Mouse (Mus musculus): ENCODE data around the gene Cycs. TPM values are rescaled to one million over a fixed set of nuclear protein-coding genes. Genes with fewer than 3 reads are reported as not detected.

The Cycs gene
- total RNA-seq, 2 experiments from 2014 or later: 45.4 to 46.7 TPM

DNA sequence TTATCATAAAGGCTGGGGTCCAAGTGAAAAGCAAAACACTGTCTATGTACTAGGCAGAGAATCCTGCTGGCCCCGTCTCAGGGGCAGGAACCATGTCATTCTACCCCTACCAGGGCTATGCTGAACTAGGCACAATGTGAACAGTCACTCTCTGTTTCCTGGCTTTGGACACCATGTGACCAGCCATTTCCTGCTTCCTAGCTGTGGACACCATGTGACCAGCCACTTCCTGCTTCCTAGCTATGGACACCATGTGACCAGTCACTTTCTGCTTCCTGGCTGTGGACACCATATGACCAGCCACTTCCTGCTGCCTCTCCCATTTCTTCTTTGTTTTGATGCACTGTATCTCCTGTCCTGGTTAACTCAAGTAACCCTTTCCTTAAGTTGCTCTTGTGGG is 23.8 kb downstream of the Cycs start:
- no peak for DNase-seq

- no peak for DNase-seq
These were observed 26.7 kb downstream of the Cycs start for GRCm38 (mm10) chr6:50539641-50540040.

GRCm38 (mm10) chr6:50536461-50536892 is 29.9 kb downstream of the Cycs start:
- DNase-seq: peak; percentile 56 to 75

DNA sequence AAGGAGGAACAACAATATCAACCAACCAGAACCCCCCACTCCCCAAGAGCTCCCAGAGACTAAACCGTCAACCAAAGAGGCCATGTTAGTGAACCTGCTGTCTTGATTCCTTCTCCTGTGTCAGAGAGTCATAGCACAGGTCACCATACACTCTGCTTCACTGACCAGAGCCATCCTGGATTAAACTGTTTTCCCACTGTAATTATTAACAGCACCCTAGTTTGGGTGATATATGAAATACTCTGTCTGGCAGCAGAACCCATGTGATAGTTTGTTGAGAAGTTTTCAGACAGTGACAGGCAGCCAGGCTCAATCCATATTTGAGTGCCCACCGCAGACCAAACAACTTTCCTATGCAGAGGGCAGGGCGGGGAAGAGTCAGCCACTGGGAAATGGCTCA is 31.0 kb downstream of the Cycs start:
- DNase-seq: no peak

- no peak for DNase-seq
These were observed 34.4 kb downstream of the Cycs start for GRCm38 (mm10) chr6:50531920-50532319.

GRCm38 (mm10) chr6:50531003-50531402 is 35.3 kb downstream of the Cycs start:
- no peak for DNase-seq

DNA sequence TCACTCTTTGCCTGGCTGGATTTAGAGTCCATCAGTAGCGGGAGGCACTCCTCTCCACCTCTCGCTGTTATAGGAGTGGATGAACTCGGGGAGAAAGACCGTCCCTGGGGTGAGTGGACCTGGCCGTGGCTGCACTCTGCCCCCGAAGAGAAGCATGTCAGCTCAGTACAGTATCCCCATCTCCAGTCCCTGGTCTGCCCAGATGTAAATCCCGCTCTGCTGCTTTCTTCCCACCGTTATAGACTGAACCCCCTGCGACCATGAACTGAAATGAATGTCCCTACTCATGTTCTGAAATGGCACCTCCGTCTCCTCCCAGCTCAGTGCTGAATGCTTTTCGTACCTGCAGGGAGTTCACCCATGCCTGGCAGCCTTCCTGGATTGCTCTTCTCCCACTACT is 37.1 kb downstream of the Cycs start:
- DNase-seq: no peak

- DNase-seq: no peak
These were observed 38.9 kb downstream of the Cycs start for GRCm38 (mm10) chr6:50527416-50527815.

DNA sequence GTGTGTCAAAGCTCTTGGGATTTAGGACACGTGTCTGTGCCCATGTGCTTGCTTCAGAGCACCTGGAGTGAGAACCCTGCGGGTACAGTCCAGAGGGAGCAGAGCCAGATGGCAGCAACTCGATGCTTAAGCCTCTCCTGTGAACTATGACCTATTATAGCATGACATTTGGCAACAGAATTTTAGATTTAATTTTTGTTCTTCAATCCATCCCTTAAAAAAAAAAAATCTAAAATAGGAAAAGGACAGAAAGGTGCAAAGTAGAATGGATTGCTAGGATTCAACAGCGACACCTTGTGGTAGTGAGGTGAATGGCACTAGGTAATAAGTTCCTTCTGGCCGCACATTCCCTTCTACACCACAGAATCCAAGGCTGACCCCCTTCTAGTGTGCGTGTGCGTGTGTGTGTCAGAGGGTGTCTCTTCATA is 39.7 kb downstream of the Cycs start:
- DNase-seq: peak; percentile 22 to 47

- no peak for DNase-seq
These were observed 40.5 kb downstream of the Cycs start for GRCm38 (mm10) chr6:50525846-50526245.

- DNase-seq: no peak
These were observed 42.0 kb downstream of the Cycs start for GRCm38 (mm10) chr6:50524261-50524896.

DNA sequence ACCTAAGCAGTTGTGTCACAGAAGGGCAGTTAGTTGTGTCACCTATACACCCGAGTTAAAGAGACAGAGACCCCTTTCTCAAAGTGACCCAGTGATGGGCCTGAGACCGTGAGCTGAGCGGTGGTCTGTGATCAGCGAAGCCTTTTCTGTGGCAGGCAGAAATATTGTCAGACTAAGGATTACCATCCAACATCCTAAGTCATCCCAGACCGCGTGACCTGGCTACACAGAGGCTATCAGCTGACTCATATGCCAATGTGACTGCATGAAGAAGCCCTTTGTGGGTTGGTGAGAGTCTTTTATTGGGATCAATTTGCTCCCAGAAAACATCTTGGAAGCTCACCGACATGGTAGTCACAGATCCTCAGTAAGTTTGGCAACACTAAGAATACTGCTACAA is 43.6 kb downstream of the Cycs start:
- no peak for DNase-seq

- DNase-seq: no peak
These were observed 44.7 kb downstream of the Cycs start for GRCm38 (mm10) chr6:50521532-50522135.

DNA sequence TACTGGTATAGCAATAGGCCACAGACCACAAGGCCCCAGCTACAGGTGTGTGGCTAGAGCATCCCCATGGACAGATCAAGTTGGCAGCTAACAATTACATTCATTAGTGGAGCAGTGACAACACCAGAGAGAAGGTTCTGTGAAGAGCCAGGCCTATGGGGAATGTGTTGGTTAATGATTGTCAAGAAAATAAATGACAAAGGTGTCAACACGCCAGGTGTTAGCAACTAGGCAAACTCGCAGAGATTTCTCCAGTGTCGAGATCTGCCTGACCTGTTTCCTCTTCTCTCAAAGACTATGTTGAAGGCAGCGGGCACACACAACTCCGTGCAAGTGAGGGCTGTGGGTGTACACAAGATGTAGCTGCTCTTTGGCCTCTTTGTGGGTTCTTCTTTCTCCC is 46.2 kb downstream of the Cycs start:
- DNase-seq: no peak

- no peak for DNase-seq
These were observed 48.0 kb downstream of the Cycs start for GRCm38 (mm10) chr6:50518371-50518770.

Small RNA genes within 50 kb of the gene (microRNA-seq; reads per million reads assigned to microRNA genes)
- 0 reads per million in 2 experiments for gene Mir6371

Other genes starting within 250 kb of the Cycs start
- 10 to 100 TPM; 18.2 to 22.5 TPM for gene Osbpl3, start 110.3 kb downstream of the Cycs start, total RNA-seq (2021)
- gene 4921507P07Rik, start 30.1 kb upstream of the Cycs start, total RNA-seq (2021): under 1 TPM; 0.15 to 0.27 TPM
- gene Npvf, start 87.9 kb upstream of the Cycs start, total RNA-seq (2021): not detected

All from layer of hippocampus, postnatal 36 days (tissue).